Mouse (Mus musculus): ENCODE results near the gene Tmem39a.

DNA sequence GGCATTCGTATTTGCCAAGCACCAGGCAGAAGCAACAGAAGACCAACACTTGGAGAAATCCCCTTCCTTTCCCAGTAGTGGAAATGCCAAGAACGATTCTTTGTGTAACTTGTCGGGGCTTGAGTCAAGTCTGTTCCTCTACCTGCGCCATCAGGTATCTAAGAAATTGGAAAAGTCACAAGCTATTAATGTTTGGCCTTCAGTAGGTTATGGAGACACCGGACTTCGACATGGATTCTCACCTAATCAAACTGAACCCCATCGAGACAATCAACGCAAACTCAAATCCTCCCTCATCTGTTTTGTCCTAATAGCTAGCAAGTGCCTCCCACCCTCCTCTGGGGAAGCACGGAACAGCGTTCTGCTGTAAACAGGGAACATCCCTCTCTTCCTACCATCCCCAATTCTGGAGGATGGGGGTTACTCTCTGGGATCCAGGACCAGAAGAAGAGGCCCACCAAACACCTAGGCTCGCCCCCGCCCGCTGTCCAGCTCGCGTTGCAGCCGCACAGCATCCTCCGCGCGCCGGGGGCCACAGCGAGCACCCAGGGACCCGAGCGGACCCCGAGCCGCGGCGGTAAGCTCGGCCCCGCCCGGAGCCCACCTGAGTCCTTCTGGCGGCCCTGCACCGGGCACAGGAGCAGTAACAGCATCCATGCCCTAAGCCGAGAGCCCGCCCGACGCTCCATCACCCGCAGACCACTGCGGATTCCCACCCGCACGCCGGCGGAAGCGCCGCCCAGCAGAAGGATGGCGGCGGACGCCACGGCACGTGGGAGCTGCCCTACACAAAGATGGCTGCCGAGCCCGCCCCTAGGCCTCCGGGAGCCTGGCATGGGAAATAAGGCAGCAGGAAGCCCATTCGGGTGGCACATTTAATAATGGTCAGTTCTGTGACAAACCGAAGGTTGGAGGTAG, 8.8 kb upstream of the Tmem39a start, which contains the start of gene Poglut1:
- no peak for TF ChIP-seq CTCF (conservative IDR thresholded peaks at IDR 0.05 in 1 of 2, IDR thresholded peaks at IDR 0.05 in 1 of 2; ENCODE audit: low read depth in 2 of 2, low read length in 2 of 2)
- TF ChIP-seq POLR2AphosphoS2 (IDR thresholded peaks at IDR 0.05; ENCODE audit: low read depth, low read length), result no peak; the same call in 1 of the 2 replicates
- no peak for TF ChIP-seq JUN (IDR thresholded peaks at IDR 0.05; ENCODE audit: insufficient read depth, low read depth, low read length)
- TF ChIP-seq EP300 (IDR thresholded peaks at IDR 0.05; ENCODE audit: low read length), result no peak
- peak; percentile 93 for TF ChIP-seq HCFC1 (IDR thresholded peaks at IDR 0.05; ENCODE audit: low read depth, low read length)
- peak; percentile 85 for TF ChIP-seq USF2 (conservative IDR thresholded peaks at IDR 0.05; ENCODE audit: low read depth, low read length)
- TF ChIP-seq GABPA (IDR thresholded peaks at IDR 0.05; ENCODE audit: insufficient replicate concordance, low read depth, low read length), result no peak; the same call in 1 of the 2 replicates
- TF ChIP-seq ZC3H11A (IDR thresholded peaks at IDR 0.05; ENCODE audit: low read depth, low read length), result no peak
- TF ChIP-seq RAD21 (IDR thresholded peaks at IDR 0.05; ENCODE audit: low read depth, low read length), result no peak
- TF ChIP-seq BHLHE40 (IDR thresholded peaks at IDR 0.05; ENCODE audit: low read depth, low read length), result peak; percentile 99
- TF ChIP-seq POLR2A (IDR thresholded peaks at IDR 0.05; ENCODE audit: low read depth, low read length), result peak; percentile 92
- TF ChIP-seq TBP (conservative IDR thresholded peaks at IDR 0.05; ENCODE audit: low read depth, low read length), result peak; percentile 90
- TF ChIP-seq CHD1 (IDR thresholded peaks at IDR 0.05; ENCODE audit: low read depth, low read length), result peak; percentile 67
- peak; percentile 94 for TF ChIP-seq NELFE (IDR thresholded peaks at IDR 0.05; ENCODE audit: low read depth, low read length)
